Mouse (Mus musculus) liver, embryonic 16.5 days (tissue): ENCODE data around the gene Tpm1. TPM values are rescaled to one million over a fixed set of nuclear protein-coding genes. Genes with fewer than 3 reads are reported as not detected.

ENCODE experiments used
- ATAC-seq: fragments of 200-750 bp; cut with Nextera tagmentation; 2 replicates; pipeline ENCODE4 v1.8.0; 2017; ENCODE audit warnings: low read depth, mild to moderate bottlenecking, moderate number of reproducible peaks, moderate library complexity
- H3K27ac ChIP-seq: fragments of 300-500 bp; sonication (generic); 2 replicates; pipeline ENCODE4 v1.5.1; 2014; ENCODE audit warnings: mild to moderate bottlenecking, low read length
- H3K27me3 ChIP-seq: fragments of 300-500 bp; sonication (generic); 2 replicates; pipeline ENCODE4 v1.6.1; 2014; ENCODE audit warnings: low read depth, low read length, mixed read lengths; ENCODE audit not compliant: control insufficient read depth, insufficient read depth
- H3K36me3 ChIP-seq: fragments of 300-500 bp; sonication (generic); 2 replicates; pipeline ENCODE4 v1.6.1; 2014; ENCODE audit warnings: mild to moderate bottlenecking; ENCODE audit not compliant: control insufficient read depth, insufficient read depth
- H3K4me1 ChIP-seq: fragments of 300-500 bp; sonication (generic); 2 replicates; pipeline ENCODE4 v1.6.1; 2014; ENCODE audit warnings: low read depth, low read length, mixed read lengths; ENCODE audit not compliant: control insufficient read depth
- H3K4me2 ChIP-seq: fragments of 300-500 bp; sonication (generic); 2 replicates; pipeline ENCODE4 v1.6.1; 2014; ENCODE audit warnings: low read depth, low read length, mixed read lengths
- H3K4me3 ChIP-seq: fragments of 300-500 bp; sonication (generic); 2 replicates; pipeline ENCODE4 v1.5.1; 2014; ENCODE audit warnings: low read depth, mild to moderate bottlenecking, low read length
- H3K9ac ChIP-seq: fragments of 300-500 bp; sonication (generic); 2 replicates; pipeline ENCODE4 v1.6.1; 2014; ENCODE audit warnings: low read depth, low read length
- H3K9me3 ChIP-seq: fragments of 300-500 bp; sonication (generic); replicated peaks from 2 replicates; pipeline ENCODE4 v1.6.1; 2016; ENCODE audit warnings: low read length; ENCODE audit not compliant: control insufficient read depth
- WGBS: fragments of 180-500 bp; shearing (Covaris S2); extraction: QIAGEN DNeasy Blood & Tissue Kit; methylation state at CpG from one replicate; pipeline ENCODE4 v1.1.7; 2014; ENCODE audit not compliant: insufficient replicate concordance; 5-methylcytosine and 5-hydroxymethylcytosine counted together
- polyA plus RNA-seq: library from polyadenylated mRNA; unstranded; fragments of >200 nt; fragmentation: Nextera tagmentation; extraction: Ambion mirVana; gene quantifications from 2 replicates; pipeline ENCODE4 v1.2.1, GENCODE M21; 2015

The Tpm1 gene
- polyA plus RNA-seq, 1 experiment from 2014 or later: 145 TPM

- H3K9ac ChIP-seq: no peak overlapping the region
- WGBS: 65% methylated on average over 2 of the region's 2 CpGs
- peaks cover 8% of the 10 kb centered on the region for H3K9me3 ChIP-seq
- H3K27ac ChIP-seq: peak overlapping the region; percentile 85
- H3K4me2 ChIP-seq: no peak overlapping the region
- ATAC-seq: no peak
- no peak overlapping the region for H3K4me3 ChIP-seq
- H3K27me3 ChIP-seq: no peaks in the 10 kb centered on the region
- peaks cover 48% of the 10 kb centered on the region for H3K36me3 ChIP-seq
- peaks cover 52% of the 10 kb centered on the region for H3K4me1 ChIP-seq
These were observed 12.6 kb downstream of the Tpm1 start for GRCm38 (mm10) chr9:67036527-67037118.

DNA sequence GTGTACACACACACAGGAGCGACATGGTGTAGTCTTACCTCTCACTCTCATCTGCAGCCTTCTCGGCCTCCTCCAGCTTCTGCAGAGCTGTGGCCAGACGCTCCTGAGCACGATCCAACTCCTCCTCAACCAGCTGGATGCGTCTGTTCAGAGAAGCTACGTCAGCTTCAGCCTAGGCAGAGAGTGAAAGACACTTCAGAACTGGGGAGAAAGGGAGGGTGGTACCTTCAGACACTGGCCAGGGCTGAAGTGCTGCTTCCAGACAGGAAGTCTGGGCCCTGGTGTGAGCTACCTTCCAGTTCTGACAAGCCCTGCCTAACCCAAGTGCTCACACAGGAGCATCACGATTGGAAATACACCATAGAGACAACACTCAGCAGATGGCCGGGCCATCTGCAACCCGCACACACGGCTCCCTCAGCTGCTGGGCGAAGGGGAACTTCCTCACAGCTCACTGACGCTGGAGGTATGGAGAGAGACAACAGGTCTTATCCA lies 13.2 kb downstream of the Tpm1 start:
- ATAC-seq: no peak
- Histone ChIP-seq H3K9ac (no peak overlapping the region), H3K9me3 (peaks cover 8% of the 10 kb centered on the region), H3K4me1 (peaks cover 46% of the 10 kb centered on the region), H3K4me3 (no peak overlapping the region), H3K4me2 (no peak overlapping the region), H3K36me3 (peaks cover 52% of the 10 kb centered on the region), H3K27ac (0 out of 2 replicates have a peak overlapping the region, but pooled peaks have one; percentile 4), H3K27me3 (no peaks in the 10 kb centered on the region)
- WGBS: 62% methylated on average over 12 of the region's 12 CpGs

DNA sequence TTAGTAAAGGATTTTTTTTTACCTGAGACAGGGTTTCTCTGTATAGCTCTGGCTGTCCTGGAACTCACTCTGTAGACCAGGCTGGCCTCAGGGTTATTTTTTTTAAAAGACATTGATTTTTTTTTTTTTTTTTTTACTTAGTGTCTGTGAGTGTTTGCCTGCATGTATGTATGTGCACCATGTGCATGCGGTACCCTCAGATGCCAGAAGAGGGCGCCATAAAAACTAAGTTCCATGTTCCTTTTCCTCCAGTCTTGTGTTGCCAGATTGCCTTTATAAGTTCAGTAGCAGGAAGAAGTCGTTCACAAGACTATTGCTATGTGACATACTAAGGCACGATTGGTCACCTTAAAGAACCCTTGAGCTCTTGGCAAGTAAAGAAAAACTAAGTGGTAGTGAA lies 14.5 kb downstream of the Tpm1 start:
- H3K27me3 ChIP-seq: no peaks in the 10 kb centered on the region
- H3K36me3 ChIP-seq: peaks cover 64% of the 10 kb centered on the region
- H3K9ac ChIP-seq: no peak overlapping the region
- no peak overlapping the region for H3K4me2 ChIP-seq
- no peak overlapping the region for H3K27ac ChIP-seq
- no peak overlapping the region for H3K4me3 ChIP-seq
- peaks cover 8% of the 10 kb centered on the region for H3K9me3 ChIP-seq
- H3K4me1 ChIP-seq: peaks cover 33% of the 10 kb centered on the region
- no peak for ATAC-seq
- 86% methylated on average over 4 of the region's 4 CpGs for WGBS

GRCm38 (mm10) chr9:67033016-67033415 lies 16.2 kb downstream of the Tpm1 start:
- H3K36me3 ChIP-seq: peaks cover 79% of the 10 kb centered on the region
- H3K9ac ChIP-seq: no peak overlapping the region
- H3K4me1 ChIP-seq: peaks cover 19% of the 10 kb centered on the region
- no peak for ATAC-seq
- 90% methylated on average over 10 of the region's 10 CpGs for WGBS
- H3K9me3 ChIP-seq: peaks cover 8% of the 10 kb centered on the region
- H3K4me3 ChIP-seq: no peak overlapping the region
- no peak overlapping the region for H3K4me2 ChIP-seq
- no peak overlapping the region for H3K27ac ChIP-seq
- no peaks in the 10 kb centered on the region for H3K27me3 ChIP-seq

- peaks cover 82% of the 10 kb centered on the region for H3K36me3 ChIP-seq
- no peak overlapping the region for H3K4me2 ChIP-seq
- no peak for ATAC-seq
- no peaks in the 10 kb centered on the region for H3K27me3 ChIP-seq
- peaks cover 8% of the 10 kb centered on the region for H3K9me3 ChIP-seq
- no peak overlapping the region for H3K4me3 ChIP-seq
- no peak overlapping the region for H3K27ac ChIP-seq
- no peak overlapping the region for H3K9ac ChIP-seq
- H3K4me1 ChIP-seq: peaks cover 15% of the 10 kb centered on the region
- WGBS: 91% methylated on average over 15 of the region's 15 CpGs
These were observed 16.6 kb downstream of the Tpm1 start for GRCm38 (mm10) chr9:67032611-67033010.

GRCm38 (mm10) chr9:67029518-67029917 lies 19.7 kb downstream of the Tpm1 start:
- 87% methylated on average over 13 of the region's 13 CpGs for WGBS
- peaks cover 19% of the 10 kb centered on the region for H3K4me1 ChIP-seq
- H3K9me3 ChIP-seq: no peaks in the 10 kb centered on the region
- no peak overlapping the region for H3K4me2 ChIP-seq
- no peak for ATAC-seq
- no peak overlapping the region for H3K9ac ChIP-seq
- peaks cover 78% of the 10 kb centered on the region for H3K36me3 ChIP-seq
- H3K4me3 ChIP-seq: no peak overlapping the region
- H3K27me3 ChIP-seq: no peaks in the 10 kb centered on the region
- no peak overlapping the region for H3K27ac ChIP-seq

GRCm38 (mm10) chr9:67028929-67029328 lies 20.3 kb downstream of the Tpm1 start:
- H3K9ac ChIP-seq: no peak overlapping the region
- ATAC-seq: no peak
- H3K27me3 ChIP-seq: no peaks in the 10 kb centered on the region
- peaks cover 25% of the 10 kb centered on the region for H3K4me1 ChIP-seq
- H3K36me3 ChIP-seq: peaks cover 73% of the 10 kb centered on the region
- H3K4me3 ChIP-seq: no peak overlapping the region
- H3K4me2 ChIP-seq: no peak overlapping the region
- H3K9me3 ChIP-seq: no peaks in the 10 kb centered on the region
- WGBS: 64% methylated on average over 4 of the region's 4 CpGs
- H3K27ac ChIP-seq: no peak overlapping the region; the same call in 1 of the 2 replicates

- Histone ChIP-seq H3K27me3 (no peaks in the 10 kb centered on the region), H3K36me3 (peaks cover 73% of the 10 kb centered on the region), H3K9ac (no peak overlapping the region), H3K27ac (no peak overlapping the region), H3K4me2 (no peak overlapping the region), H3K9me3 (no peaks in the 10 kb centered on the region), H3K4me1 (peaks cover 31% of the 10 kb centered on the region), H3K4me3 (no peak overlapping the region)
- ATAC-seq: no peak
- WGBS: 81% methylated on average over 12 of the region's 12 CpGs
These were observed 21.0 kb downstream of the Tpm1 start for GRCm38 (mm10) chr9:67028133-67028724.

- peaks cover 31% of the 10 kb centered on the region for H3K4me1 ChIP-seq
- H3K9me3 ChIP-seq: no peaks in the 10 kb centered on the region
- WGBS: 91% methylated on average over 7 of the region's 7 CpGs
- no peak for ATAC-seq
- no peaks in the 10 kb centered on the region for H3K27me3 ChIP-seq
- H3K36me3 ChIP-seq: peaks cover 71% of the 10 kb centered on the region
- no peak overlapping the region for H3K27ac ChIP-seq
- no peak overlapping the region for H3K9ac ChIP-seq
- no peak overlapping the region for H3K4me2 ChIP-seq
- H3K4me3 ChIP-seq: no peak overlapping the region
These were observed 22.3 kb downstream of the Tpm1 start for GRCm38 (mm10) chr9:67026890-67027289.
